Mouse (Mus musculus) testis, postnatal 10 days (tissue): Measurements from ENCODE around the gene Krtap10-10.
"Not testable (repeated sequence)": the region's sequence is repeated elsewhere in the genome, so short reads cannot be mapped to it uniquely, and the experiment has no call there.

ENCODE experiments used
- DNase-seq: peaks from one replicate; pipeline ENCODE4 v3.0.0; 2021; ENCODE audit warnings: low spot score

The Krtap10-10 gene

GRCm38 (mm10) chr10:77835647-77836046 is at the start of gene Krtap10-10:
Gene Krtap10-10 (plus strand): TSS chr10:77835947.
- DNase-seq, result no peak

- DNase-seq, result not testable (repeated sequence)
Observed at GRCm38 (mm10) chr10:77787876-77788275, 47.9 kb upstream of the Krtap10-10 start, which contains the start of gene Gm7137. Gene Gm7137 (minus strand): TSS chr10:77788200.

GRCm38 (mm10) chr10:77788621-77789020 is 47.1 kb upstream of the Krtap10-10 start:
- no peak for DNase-seq

- no peak for DNase-seq
Observed at GRCm38 (mm10) chr10:77794976-77795375, 40.8 kb upstream of the Krtap10-10 start, which contains the start of gene Gm9639. Gene Gm9639 (minus strand): TSS chr10:77795076.

GRCm38 (mm10) chr10:77797677-77798076 is 38.1 kb upstream of the Krtap10-10 start:
- DNase-seq, result no peak

- DNase-seq, result not testable (repeated sequence)
Observed at GRCm38 (mm10) chr10:77798164-77798920, 37.4 kb upstream of the Krtap10-10 start.

GRCm38 (mm10) chr10:77798921-77799508 is 36.7 kb upstream of the Krtap10-10 start, which contains the start of gene Gm19668:
Gene Gm19668 (minus strand): TSS chr10:77799133.
- DNase-seq, result no peak

GRCm38 (mm10) chr10:77804095-77804494 is 31.7 kb upstream of the Krtap10-10 start:
- no peak for DNase-seq

- no peak for DNase-seq
Observed at GRCm38 (mm10) chr10:77811743-77812142, 24.0 kb upstream of the Krtap10-10 start, which contains the start of gene Gm9507. Gene Gm9507 (minus strand): TSS chr10:77811843.

GRCm38 (mm10) chr10:77814382-77814781 is 21.4 kb upstream of the Krtap10-10 start, which contains the start of gene Gm2696:
Gene Gm2696 (plus strand): TSS chr10:77814682.
- DNase-seq, result no peak

GRCm38 (mm10) chr10:77815514-77815913 is 20.2 kb upstream of the Krtap10-10 start:
- DNase-seq, result peak; percentile 54

- DNase-seq, result peak; percentile 3
Observed at GRCm38 (mm10) chr10:77818523-77818922, 17.2 kb upstream of the Krtap10-10 start.

GRCm38 (mm10) chr10:77819203-77819602 is 16.5 kb upstream of the Krtap10-10 start:
- DNase-seq, result no peak

- DNase-seq, result no peak
Observed at GRCm38 (mm10) chr10:77826951-77827350, 8.8 kb upstream of the Krtap10-10 start, which contains the start of gene Krtap10-4. Gene Krtap10-4 (minus strand): TSS chr10:77827095.

GRCm38 (mm10) chr10:77839006-77839405 is 3.3 kb downstream of the Krtap10-10 start:
- no peak for DNase-seq

- no peak for DNase-seq
Observed at GRCm38 (mm10) chr10:77846503-77846902, 10.8 kb downstream of the Krtap10-10 start, which contains the start of gene Gm36176. Gene Gm36176 (plus strand): TSS chr10:77846803.

- DNase-seq, result no peak
Observed at GRCm38 (mm10) chr10:77846961-77847360, 11.2 kb downstream of the Krtap10-10 start.

GRCm38 (mm10) chr10:77847538-77847937 is 11.8 kb downstream of the Krtap10-10 start:
- DNase-seq, result no peak

GRCm38 (mm10) chr10:77852559-77852958 is 16.8 kb downstream of the Krtap10-10 start, which contains the start of gene Gm10318:
Gene Gm10318 (plus strand): TSS chr10:77852859.
- no peak for DNase-seq

GRCm38 (mm10) chr10:77861675-77862074 is 25.9 kb downstream of the Krtap10-10 start, which contains the start of gene Gm3285:
Gene Gm3285 (plus strand): TSS chr10:77861975.
- DNase-seq, result no peak

- DNase-seq, result peak; percentile 67
Observed at GRCm38 (mm10) chr10:77864067-77864761, 28.5 kb downstream of the Krtap10-10 start.

- DNase-seq, result no peak
Observed at GRCm38 (mm10) chr10:77864762-77865143, 29.0 kb downstream of the Krtap10-10 start.
